Mouse (Mus musculus) Patski (cell line): ENCODE results near the gene Zkscan3. TPM values are rescaled to one million over a fixed set of nuclear protein-coding genes. Genes with fewer than 3 reads are reported as not detected.
A peak's percentile ranks its signal among the peaks of the same experiment; 100 is the strongest.
"Not testable (repeated sequence)": the region's sequence is repeated elsewhere in the genome, so short reads cannot be mapped to it uniquely, and the experiment has no call there.

Experiments
- ATAC-seq: fragments of 100-300 bp; one replicate; pipeline ENCODE4 v1.8.0; 2021
- CTCF ChIA-PET: fragments of 350-600 bp; sonication (Branson Sonifier 250); formaldehyde crosslinking; loops from one replicate; lab custom pipeline; 2022; ENCODE audit warnings: inconsistent platforms; lab: Charles Lee
- POLR2A ChIA-PET: fragments of 350-600 bp; sonication (Branson Sonifier 250); formaldehyde crosslinking; loops from one replicate; lab custom pipeline; 2022; ENCODE audit warnings: antibody characterized with exemption, inconsistent platforms; lab: Charles Lee
- DNase-seq: peaks from one replicate; pipeline ENCODE4 v3.0.0-alpha.2; 2011; ENCODE audit warnings: low read depth, low spot score
- H3K27me3 ChIP-seq: fragments of 371-371 bp; one replicate; pipeline ENCODE4 v1.5.1; 2021
- CTCF ChIP-seq: fragments of 100-300 bp; IDR thresholded peaks from one replicate; pipeline ENCODE4 v1.5.1; 2021
- in situ Hi-C: fragments of 300-500 bp; cut with MboI; formaldehyde crosslinking; loops from 3 replicates; pipeline ENCODE4 v1.11.1; 2018; ENCODE audit warnings: low pct_unique_long_range_greater_than_20kb, mixed read lengths
- polyA plus RNA-seq: library from polyadenylated mRNA; unstranded; gene quantifications from one replicate; pipeline ENCODE4 v1.2.3, GENCODE M21; 2021

The Zkscan3 gene
- polyA plus RNA-seq, 1 experiment from 2014 or later: 54.0 TPM

- no peaks in the 10 kb centered on the region for H3K27me3 ChIP-seq
- in situ Hi-C loops: loop anchor here (5.0 to 25.0 kb wide), 3 partner anchors 53 to 636 kb away; partner anchors contain the start of genes Hist1h2ag, Hist1h2ah, Hist1h2bj and Hist1h2bk
- ChIA-PET POLR2A (interaction anchor here (0.6 to 2.3 kb wide), 3 partner anchors 36 to 53 kb away, joined by 3 to 9 read pairs (median 5); partner anchors contain the start of gene Zscan26), CTCF (interaction anchor here (0.7 to 0.9 kb wide), 2 partner anchors 11 to 23 kb away, joined by 3 read pairs; no protein-coding TSS in a partner anchor)
- no peak for TF ChIP-seq CTCF
- DNase-seq (no peak), ATAC-seq (no peak)
Measured at GRCm38 (mm10) chr13:21401636-21402286, 794 bp downstream of the Zkscan3 start.

GRCm38 (mm10) chr13:21401166-21401565 is 1.4 kb downstream of the Zkscan3 start:
- ChIA-PET CTCF (interaction anchor here (0.7 to 0.9 kb wide), 2 partner anchors 11 to 22 kb away, joined by 3 read pairs; no protein-coding TSS in a partner anchor), POLR2A (interaction anchor here (0.6 to 0.7 kb wide), 4 partner anchors 36 to 124 kb away, joined by 3 to 5 read pairs (median 4); no protein-coding TSS in a partner anchor)
- in situ Hi-C loops: loop anchor here (5.0 to 25.0 kb wide), 3 partner anchors 54 to 636 kb away; partner anchors contain the start of genes Hist1h2ag, Hist1h2ah, Hist1h2bj and Hist1h2bk
- no peaks in the 10 kb centered on the region for H3K27me3 ChIP-seq
- TF ChIP-seq CTCF: no peak
- DNase-seq: no peak
- ATAC-seq: no peak

- DNase-seq: no peak
- H3K27me3 ChIP-seq: no peaks in the 10 kb centered on the region
- ChIA-PET POLR2A (no interaction called here), CTCF (interaction anchor here (2.8 kb wide), 1 partner anchor 9 kb away, joined by 11 read pairs; no protein-coding TSS in a partner anchor)
- TF ChIP-seq CTCF: no peak
- no peak for ATAC-seq
- in situ Hi-C loops: no loop called here
Measured at GRCm38 (mm10) chr13:21397486-21397885, 5.1 kb downstream of the Zkscan3 start.

- DNase-seq, in situ Hi-C loops, H3K27me3 ChIP-seq, POLR2A ChIA-PET: not testable (repeated sequence)
- CTCF ChIA-PET: interaction anchor here (1.8 to 2.8 kb wide), 2 partner anchors 8 to 20 kb away, joined by 3 to 11 read pairs; no protein-coding TSS in a partner anchor
- ATAC-seq: peak; percentile 67
Measured at GRCm38 (mm10) chr13:21396048-21396447, 6.5 kb downstream of the Zkscan3 start.

- in situ Hi-C loops: no loop called here
Measured at GRCm38 (mm10) chr13:21395623-21396022, 6.9 kb downstream of the Zkscan3 start.

GRCm38 (mm10) chr13:21395211-21395610 is 7.3 kb downstream of the Zkscan3 start:
- ChIA-PET CTCF (interaction anchor here (1.8 kb wide), 1 partner anchor 21 kb away, joined by 3 read pairs; no protein-coding TSS in a partner anchor), POLR2A (interaction anchor here (1.0 kb wide), 1 partner anchor 31 kb away, joined by 3 read pairs; no protein-coding TSS in a partner anchor)
- in situ Hi-C loops: no loop called here
- no peak for TF ChIP-seq CTCF
- ATAC-seq: no peak
- no peak for DNase-seq
- no peaks in the 10 kb centered on the region for H3K27me3 ChIP-seq

More at GRCm38 (mm10) chr13:21395623-21396022, 6.9 kb downstream of the Zkscan3 start:
- no peaks in the 10 kb centered on the region for H3K27me3 ChIP-seq
- ATAC-seq (no peak), DNase-seq (no peak)
- ChIA-PET CTCF (interaction anchor here (1.8 kb wide), 1 partner anchor 20 kb away, joined by 3 read pairs; no protein-coding TSS in a partner anchor), POLR2A (no interaction called here)
- TF ChIP-seq CTCF: no peak

GRCm38 (mm10) chr13:21377773-21378172 is 24.8 kb downstream of the Zkscan3 start:
- ChIA-PET POLR2A (no interaction called here), CTCF (interaction anchor here (1.1 kb wide), 2 partner anchors 9 to 10 kb away, joined by 3 to 5 read pairs; no protein-coding TSS in a partner anchor)
- no peak for TF ChIP-seq CTCF
- no peaks in the 10 kb centered on the region for H3K27me3 ChIP-seq
- DNase-seq (no peak), ATAC-seq (no peak)
- in situ Hi-C loops: no loop called here

- CTCF ChIA-PET: no interaction called here
- no peaks in the 10 kb centered on the region for H3K27me3 ChIP-seq
- POLR2A ChIA-PET: no interaction called here
- ATAC-seq (no peak), DNase-seq (no peak)
- in situ Hi-C loops: no loop called here
- TF ChIP-seq CTCF: no peak
Measured at GRCm38 (mm10) chr13:21372700-21373099, 29.9 kb downstream of the Zkscan3 start.

- in situ Hi-C loops: no loop called here
- ATAC-seq: no peak
- CTCF ChIA-PET: no interaction called here
- no peaks in the 10 kb centered on the region for H3K27me3 ChIP-seq
- TF ChIP-seq CTCF: no peak
- DNase-seq: no peak
- POLR2A ChIA-PET: no interaction called here
Measured at GRCm38 (mm10) chr13:21366635-21367034, 35.9 kb downstream of the Zkscan3 start.

- no peaks in the 10 kb centered on the region for H3K27me3 ChIP-seq
- in situ Hi-C loops: no loop called here
- TF ChIP-seq CTCF: no peak
- no peak for ATAC-seq
- no peak for DNase-seq
- ChIA-PET CTCF (interaction anchor here (1.6 kb wide), 1 partner anchor 11 kb away, joined by 3 read pairs; no protein-coding TSS in a partner anchor), POLR2A (interaction anchor here (0.6 to 1.4 kb wide), 2 partner anchors 25 to 52 kb away, joined by 3 read pairs; no protein-coding TSS in a partner anchor)
Measured at GRCm38 (mm10) chr13:21363719-21364118, 38.8 kb downstream of the Zkscan3 start.
